Mouse (Mus musculus) megakaryocyte, embryonic 14.5 days (primary cell): ENCODE results near the gene Apol7a.

ENCODE experiments used
- FLI1 ChIP-seq: IDR thresholded peaks from 2 replicates; pipeline ENCODE4 v1.6.1; 2012; ENCODE audit warnings: low read length, inconsistent platforms, mixed read lengths
- GATA1 ChIP-seq: IDR thresholded peaks from 3 replicates; pipeline ENCODE4 v1.6.1; 2012; ENCODE audit warnings: mixed read lengths, low read length, inconsistent platforms, borderline replicate concordance

DNA sequence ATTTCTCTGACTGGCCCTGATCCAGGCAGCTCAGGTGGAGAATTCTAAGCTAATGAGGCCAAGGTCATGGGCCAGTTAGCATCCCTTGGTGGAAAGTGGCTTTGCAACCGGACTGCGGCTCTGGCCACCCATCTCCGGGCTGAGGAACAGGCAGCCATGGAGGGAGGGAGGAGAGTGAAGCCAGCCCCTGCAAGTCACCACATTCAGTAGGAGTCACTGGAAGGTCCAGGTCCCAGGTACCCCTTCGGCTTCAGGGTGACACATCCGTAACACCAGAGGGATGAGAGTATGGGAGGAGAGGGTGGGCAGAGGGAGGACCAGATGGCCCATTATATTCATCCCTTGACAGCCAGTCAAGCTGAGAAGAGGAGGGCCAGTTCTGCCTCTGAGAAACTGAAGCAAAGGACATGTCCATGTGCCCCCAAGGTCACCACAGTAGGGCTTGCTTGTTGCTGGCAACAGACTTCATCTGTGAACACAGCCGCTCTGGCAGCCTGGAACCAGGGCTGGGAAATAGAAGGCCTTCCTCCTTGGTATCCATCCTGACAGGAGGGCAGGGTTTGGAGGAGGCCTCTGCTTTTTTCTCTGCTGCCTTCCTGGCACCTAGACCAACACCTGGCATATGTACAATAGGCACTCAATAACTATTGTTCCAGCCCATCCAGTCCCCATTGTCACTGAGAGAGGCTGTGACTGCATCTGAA is 43.9 kb downstream of the Apol7a start:
- TF ChIP-seq GATA1: no peak
- TF ChIP-seq FLI1: no peak
